Mouse (Mus musculus): ENCODE results near the gene Nsmf.

The Nsmf gene

GRCm38 (mm10) chr2:25054221-25055067 is at the start of gene Nsmf:
Gene Nsmf (plus strand): TSS chr2:25054355.
- DNase-seq, result peak; percentile 92

GRCm38 (mm10) chr2:25006767-25007166 is 47.4 kb upstream of the Nsmf start:
- no peak for DNase-seq

GRCm38 (mm10) chr2:25008250-25008649 is 45.9 kb upstream of the Nsmf start:
- DNase-seq, result peak; percentile 5

GRCm38 (mm10) chr2:25022678-25023077 is 31.5 kb upstream of the Nsmf start:
- DNase-seq, result no peak

- DNase-seq, result peak; percentile 8
These were observed 29.0 kb upstream of the Nsmf start for GRCm38 (mm10) chr2:25025109-25025508.

GRCm38 (mm10) chr2:25034994-25035393 is 19.2 kb upstream of the Nsmf start:
- DNase-seq, result no peak

- no peak for DNase-seq
These were observed 14.1 kb upstream of the Nsmf start for GRCm38 (mm10) chr2:25040089-25040488.

GRCm38 (mm10) chr2:25050921-25051320 is 3.2 kb upstream of the Nsmf start:
- no peak for DNase-seq

- DNase-seq, result no peak
These were observed 2.7 kb upstream of the Nsmf start for GRCm38 (mm10) chr2:25051450-25051849.

GRCm38 (mm10) chr2:25053101-25053500 is 1.1 kb upstream of the Nsmf start:
- DNase-seq, result no peak

- peak; percentile 67 for DNase-seq
These were observed 882 bp downstream of the Nsmf start for GRCm38 (mm10) chr2:25055068-25055405.

- DNase-seq, result no peak
These were observed 1.4 kb downstream of the Nsmf start for GRCm38 (mm10) chr2:25055409-25056155.

GRCm38 (mm10) chr2:25058926-25059325 is 4.8 kb downstream of the Nsmf start:
- DNase-seq, result no peak

GRCm38 (mm10) chr2:25063523-25063922 is 9.4 kb downstream of the Nsmf start:
- DNase-seq, result no peak

GRCm38 (mm10) chr2:25064285-25064684 is 10.1 kb downstream of the Nsmf start:
- DNase-seq, result no peak

- DNase-seq, result no peak
These were observed 11.4 kb downstream of the Nsmf start for GRCm38 (mm10) chr2:25065537-25065936.

- no peak for DNase-seq
These were observed 12.4 kb downstream of the Nsmf start for GRCm38 (mm10) chr2:25066552-25066951.

GRCm38 (mm10) chr2:25069537-25069936 is 15.4 kb downstream of the Nsmf start:
- DNase-seq, result no peak

- DNase-seq, result no peak
These were observed 18.2 kb downstream of the Nsmf start for GRCm38 (mm10) chr2:25072398-25072797.

GRCm38 (mm10) chr2:25075506-25075905 is 21.4 kb downstream of the Nsmf start:
- DNase-seq, result no peak

- no peak for DNase-seq
These were observed 24.8 kb downstream of the Nsmf start for GRCm38 (mm10) chr2:25078967-25079366.

- DNase-seq, result no peak
These were observed 25.9 kb downstream of the Nsmf start, which contains the start of gene Entpd8 for GRCm38 (mm10) chr2:25080076-25080475. Gene Entpd8 (plus strand): TSS chr2:25080304.

GRCm38 (mm10) chr2:25083697-25084096 is 29.5 kb downstream of the Nsmf start:
- DNase-seq, result no peak

GRCm38 (mm10) chr2:25085571-25085970 is 31.4 kb downstream of the Nsmf start:
- DNase-seq, result no peak

Data from retina, postnatal 1 day (tissue).